Mouse (Mus musculus): ENCODE data around the gene Notum. TPM values are rescaled to one million over a fixed set of nuclear protein-coding genes. Genes with fewer than 3 reads are reported as not detected.
A peak's percentile ranks its signal among the peaks of the same experiment; 100 is the strongest.

The Notum gene
- total and polyA plus RNA-seq, 2 experiments, result 34.9 to 61.6 TPM

DNA sequence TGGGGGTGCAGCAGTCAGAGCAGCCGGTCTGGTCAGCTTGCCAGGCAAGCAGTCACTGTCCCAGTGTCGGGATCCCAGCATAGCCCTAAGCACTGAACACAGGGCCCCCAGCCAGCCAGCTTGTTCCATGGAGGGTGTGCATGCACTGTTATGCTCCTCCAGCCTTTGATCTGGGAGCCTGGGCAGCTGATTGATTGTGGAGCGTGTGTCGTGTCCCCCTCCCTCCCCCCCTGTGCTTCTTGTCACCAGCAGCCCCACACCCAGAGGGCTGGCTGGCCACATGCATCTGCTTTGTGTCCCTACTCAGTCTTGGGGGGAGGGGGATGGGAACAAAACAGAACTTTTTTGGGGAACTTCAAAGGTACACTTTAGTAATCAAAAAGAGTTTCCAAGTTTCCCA lies 34.2 kb upstream of the Notum start:
- H3K27ac ChIP-seq (replicated peaks; ENCODE audit: insufficient read depth, low read depth, low read length), result peak overlapping the region; percentile 68
- peaks cover 10% of the 10 kb centered on the region; the same call in 1 of the 2 replicates for H3K79me2 ChIP-seq (ENCODE audit: control insufficient read depth, insufficient read depth, low read length)
- H3K9ac ChIP-seq (ENCODE audit: low read depth, low read length), result no peak overlapping the region
- H3K4me1 ChIP-seq (ENCODE audit: control insufficient read depth, insufficient read depth, low read length), result peaks cover 38% of the 10 kb centered on the region
- H3K36me3 ChIP-seq (ENCODE audit: control insufficient read depth, insufficient read depth, low read length), result 0 out of 2 replicates have a peak, but pooled peaks cover under 1% of the 10 kb centered on the region
- H3K27me3 ChIP-seq (ENCODE audit: control insufficient read depth, insufficient read depth, low read length), result no peaks in the 10 kb centered on the region
- WGBS, result 18% methylated on average over 4 of the region's 4 CpGs
- no peak for DNase-seq (ENCODE audit: extremely low read depth, low read depth, low spot score)
- no peak overlapping the region for H3K4me3 ChIP-seq (ENCODE audit: insufficient read depth, low read depth, low read length)
- TF ChIP-seq POLR2A (IDR thresholded peaks at IDR 0.05; ENCODE audit: extremely low read depth, insufficient read depth, low read length), result no peak
- TF ChIP-seq CTCF (IDR thresholded peaks at IDR 0.05; ENCODE audit: low read depth, low read length), result no peak

DNA sequence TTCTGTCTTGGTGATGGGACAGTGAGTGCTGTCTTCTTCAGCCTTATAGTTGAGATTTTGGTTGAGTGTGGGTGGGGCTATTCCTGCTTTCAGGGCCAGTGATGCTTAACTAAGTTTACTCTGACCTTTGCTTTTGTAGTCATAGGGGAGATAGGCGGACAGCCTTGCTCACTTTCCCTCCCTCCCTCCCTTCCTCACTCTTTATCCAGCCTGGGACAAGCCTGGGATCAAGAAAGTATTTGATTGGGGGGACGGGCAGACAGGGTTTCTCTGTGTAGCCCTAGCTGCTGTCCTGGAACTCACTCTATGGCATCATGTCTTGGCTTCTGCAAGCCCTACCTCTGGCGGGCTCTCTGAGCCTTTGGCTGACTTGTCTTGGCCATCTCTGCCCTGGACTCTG lies 32.5 kb upstream of the Notum start:
- DNase-seq (ENCODE audit: extremely low read depth, low read depth, low spot score), result no peak
- H3K9ac ChIP-seq (ENCODE audit: low read depth, low read length), result no peak overlapping the region
- H3K4me1 ChIP-seq (ENCODE audit: control insufficient read depth, insufficient read depth, low read length), result peaks cover 38% of the 10 kb centered on the region
- WGBS, result 64% methylated on average over 3 of the region's 3 CpGs
- H3K27me3 ChIP-seq (ENCODE audit: control insufficient read depth, insufficient read depth, low read length), result no peaks in the 10 kb centered on the region
- no peak overlapping the region for H3K4me3 ChIP-seq (ENCODE audit: insufficient read depth, low read depth, low read length)
- peak overlapping the region; percentile 68 for H3K27ac ChIP-seq (replicated peaks; ENCODE audit: insufficient read depth, low read depth, low read length)
- H3K79me2 ChIP-seq (ENCODE audit: control insufficient read depth, insufficient read depth, low read length), result peaks cover 16% of the 10 kb centered on the region; the same call in 1 of the 2 replicates
- peaks cover 9% of the 10 kb centered on the region; the same call in 1 of the 2 replicates for H3K36me3 ChIP-seq (ENCODE audit: control insufficient read depth, insufficient read depth, low read length)
- TF ChIP-seq CTCF (IDR thresholded peaks at IDR 0.05; ENCODE audit: low read depth, low read length), result no peak
- TF ChIP-seq POLR2A (IDR thresholded peaks at IDR 0.05; ENCODE audit: extremely low read depth, insufficient read depth, low read length), result no peak

DNA sequence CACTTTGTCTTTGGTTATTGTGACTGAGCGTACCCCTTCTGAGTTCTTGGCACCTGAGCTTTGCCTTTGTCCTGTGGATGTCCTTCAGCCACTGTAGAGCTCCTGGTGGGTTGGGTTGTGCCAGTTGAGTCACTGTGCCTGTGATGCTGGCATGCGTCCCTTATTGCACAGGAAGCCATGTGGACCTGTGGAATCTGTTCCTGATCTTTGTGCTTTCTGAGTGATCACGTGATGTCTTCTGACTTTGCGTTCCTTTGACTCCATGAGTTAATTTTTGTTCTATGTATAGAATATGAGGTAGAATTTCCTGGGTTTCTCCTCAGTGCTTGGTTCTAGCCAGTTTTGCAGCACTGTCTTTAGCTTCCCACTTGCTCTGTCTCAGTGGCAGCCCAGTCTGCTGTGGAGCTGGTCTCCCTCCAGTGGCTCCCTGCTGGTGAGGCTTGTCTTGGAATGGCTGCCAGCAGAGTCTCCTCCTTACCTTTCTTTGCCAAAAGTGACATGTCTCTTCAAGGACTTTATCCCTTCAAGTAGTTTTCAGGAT lies 31.6 kb upstream of the Notum start:
- H3K27ac ChIP-seq (replicated peaks; ENCODE audit: insufficient read depth, low read depth, low read length), result peak overlapping the region; percentile 87
- H3K36me3 ChIP-seq (ENCODE audit: control insufficient read depth, insufficient read depth, low read length), result peaks cover 9% of the 10 kb centered on the region; the same call in 1 of the 2 replicates
- DNase-seq (ENCODE audit: extremely low read depth, low read depth, low spot score), result peak; percentile 91
- no peak overlapping the region for H3K4me3 ChIP-seq (ENCODE audit: insufficient read depth, low read depth, low read length)
- H3K9ac ChIP-seq (ENCODE audit: low read depth, low read length), result 0 out of 2 replicates have a peak overlapping the region, but pooled peaks have one; percentile 25
- 31% methylated on average over 4 of the region's 4 CpGs for WGBS
- H3K27me3 ChIP-seq (ENCODE audit: control insufficient read depth, insufficient read depth, low read length), result no peaks in the 10 kb centered on the region
- peaks cover 41% of the 10 kb centered on the region for H3K4me1 ChIP-seq (ENCODE audit: control insufficient read depth, insufficient read depth, low read length)
- peaks cover 25% of the 10 kb centered on the region; the same call in 1 of the 2 replicates for H3K79me2 ChIP-seq (ENCODE audit: control insufficient read depth, insufficient read depth, low read length)
- peak; percentile 28 for TF ChIP-seq CTCF (IDR thresholded peaks at IDR 0.05; ENCODE audit: low read depth, low read length)
- no peak for TF ChIP-seq POLR2A (IDR thresholded peaks at IDR 0.05; ENCODE audit: extremely low read depth, insufficient read depth, low read length)

DNA sequence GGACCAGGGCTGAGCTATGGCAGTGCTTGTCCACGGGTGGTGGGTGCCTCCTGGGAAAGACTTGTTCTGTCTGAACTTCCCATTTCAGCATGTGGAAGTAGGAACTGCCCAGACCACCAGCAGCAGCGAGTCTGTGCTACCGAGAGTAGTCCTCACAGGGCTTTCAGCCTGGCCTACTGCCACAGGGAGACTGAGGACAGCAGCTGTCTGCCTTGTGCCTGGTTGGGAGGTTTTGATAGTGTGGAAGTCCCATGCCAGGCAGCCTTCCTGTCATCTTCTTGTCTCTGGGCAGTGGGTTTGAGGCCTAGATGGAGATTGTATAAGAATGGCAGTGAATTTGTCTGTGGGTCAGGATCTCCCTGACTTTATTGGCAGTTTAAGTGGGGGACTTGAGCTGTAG lies 28.4 kb upstream of the Notum start:
- Histone ChIP-seq H3K79me2 (ENCODE audit: control insufficient read depth, insufficient read depth, low read length) (peaks cover 30% of the 10 kb centered on the region; the same call in 1 of the 2 replicates), H3K27me3 (ENCODE audit: control insufficient read depth, insufficient read depth, low read length) (no peaks in the 10 kb centered on the region), H3K9ac (ENCODE audit: low read depth, low read length) (no peak overlapping the region), H3K4me1 (ENCODE audit: control insufficient read depth, insufficient read depth, low read length) (peaks cover 54% of the 10 kb centered on the region), H3K4me3 (ENCODE audit: insufficient read depth, low read depth, low read length) (no peak overlapping the region), H3K36me3 (ENCODE audit: control insufficient read depth, insufficient read depth, low read length) (peaks cover 11% of the 10 kb centered on the region; the same call in 1 of the 2 replicates), H3K27ac (replicated peaks; ENCODE audit: insufficient read depth, low read depth, low read length) (no peak overlapping the region)
- DNase-seq (ENCODE audit: extremely low read depth, low read depth, low spot score), result no peak
- WGBS, result 90% methylated on average over 3 of the region's 3 CpGs
- TF ChIP-seq CTCF (IDR thresholded peaks at IDR 0.05; ENCODE audit: low read depth, low read length) (no peak), POLR2A (IDR thresholded peaks at IDR 0.05; ENCODE audit: extremely low read depth, insufficient read depth, low read length) (no peak)

DNA sequence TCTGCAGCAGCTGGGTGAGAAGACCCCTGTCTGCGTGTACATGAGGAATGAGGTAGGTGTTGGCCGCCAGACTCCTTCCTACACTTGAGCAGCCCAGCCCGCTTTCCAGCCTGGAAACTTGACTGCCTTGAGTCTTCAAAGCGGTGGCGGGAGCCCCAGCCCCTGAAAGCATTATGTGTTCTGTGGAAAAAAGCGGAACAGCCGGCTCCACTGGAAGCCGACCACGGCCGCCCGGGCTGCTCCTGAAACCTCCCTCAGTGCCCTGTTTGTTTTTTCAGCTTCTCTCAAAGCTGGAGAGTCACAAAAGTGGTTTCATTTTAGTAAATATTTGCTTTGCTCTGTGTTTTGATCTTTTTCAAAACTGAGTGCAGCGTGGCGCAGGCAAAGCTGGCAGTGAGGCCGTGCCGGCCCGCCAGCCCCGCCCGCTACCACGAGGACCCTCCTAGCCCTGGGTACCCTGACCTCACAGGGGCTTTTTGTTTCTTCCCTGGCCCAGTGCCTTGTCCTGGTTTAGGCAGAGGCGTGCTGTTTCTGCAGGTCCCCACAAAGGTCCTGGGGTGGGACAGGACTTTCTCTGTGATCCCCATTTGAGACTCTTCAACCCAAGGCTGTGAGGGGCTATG lies 25.8 kb upstream of the Notum start:
- Histone ChIP-seq H3K36me3 (ENCODE audit: control insufficient read depth, insufficient read depth, low read length) (peaks cover 14% of the 10 kb centered on the region; the same call in 1 of the 2 replicates), H3K4me1 (ENCODE audit: control insufficient read depth, insufficient read depth, low read length) (peaks cover 52% of the 10 kb centered on the region), H3K9ac (ENCODE audit: low read depth, low read length) (peak overlapping the region; percentile 71), H3K27me3 (ENCODE audit: control insufficient read depth, insufficient read depth, low read length) (no peaks in the 10 kb centered on the region), H3K79me2 (ENCODE audit: control insufficient read depth, insufficient read depth, low read length) (peaks cover 35% of the 10 kb centered on the region; the same call in 1 of the 2 replicates), H3K27ac (replicated peaks; ENCODE audit: insufficient read depth, low read depth, low read length) (peak overlapping the region; percentile 98), H3K4me3 (ENCODE audit: insufficient read depth, low read depth, low read length) (no peak overlapping the region)
- DNase-seq (ENCODE audit: extremely low read depth, low read depth, low spot score), result peak; percentile 83
- 0 out of 2 replicates have a peak, but pooled peaks have one; percentile 15 for TF ChIP-seq POLR2A (IDR thresholded peaks at IDR 0.05; ENCODE audit: extremely low read depth, insufficient read depth, low read length)
- TF ChIP-seq CTCF (IDR thresholded peaks at IDR 0.05; ENCODE audit: low read depth, low read length), result no peak
- 30% methylated on average over 20 of the region's 20 CpGs for WGBS
